Mouse (Mus musculus): ENCODE data around the gene Olfr1342. TPM values are rescaled to one million over a fixed set of nuclear protein-coding genes. Genes with fewer than 3 reads are reported as not detected.

The Olfr1342 gene
- polyA plus RNA-seq, 1 experiment from 2014 or later = not detected

DNA sequence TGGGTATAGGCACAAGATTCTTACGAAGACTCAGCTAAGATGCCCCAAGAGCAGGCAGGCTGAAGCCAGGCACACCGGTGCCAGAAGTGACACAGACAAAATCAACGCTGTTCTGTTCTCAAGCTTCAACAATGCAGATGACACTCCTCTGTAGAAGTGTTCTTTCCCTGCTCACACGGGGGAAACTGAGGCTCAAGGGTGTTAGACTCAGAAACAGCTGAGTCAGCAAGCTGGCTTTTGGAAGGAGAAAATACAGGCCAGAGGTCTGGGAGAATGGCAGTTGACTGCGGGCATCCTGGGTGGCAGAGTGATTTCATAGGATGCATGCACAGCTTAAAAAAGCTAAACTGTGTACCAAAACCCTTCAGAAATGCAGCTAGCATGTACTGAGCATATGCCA lies 15.5 kb upstream of the Olfr1342 start:
- no peaks in the 10 kb centered on the region for H3K4me1 ChIP-seq (ENCODE audit: control insufficient read depth, insufficient read depth, low read length)
- no peaks in the 10 kb centered on the region for H3K27me3 ChIP-seq (ENCODE audit: control insufficient read depth, insufficient read depth, low read length)
- H3K9me3 ChIP-seq (ENCODE audit: control insufficient read depth, low read length) = no peaks in the 10 kb centered on the region
- H3K27ac ChIP-seq (ENCODE audit: low read depth, low read length) = no peak overlapping the region
- H3K4me3 ChIP-seq (ENCODE audit: low read depth, low read length) = no peak overlapping the region
- no peak overlapping the region for H3K4me2 ChIP-seq (ENCODE audit: low read depth)
- DNase-seq (ENCODE audit: low spot score) (no peak), ATAC-seq (ENCODE audit: insufficient read depth, low FRiP score, low TSS enrichment) (no peak)
- H3K36me3 ChIP-seq (ENCODE audit: control insufficient read depth, insufficient read depth, low read length) = no peaks in the 10 kb centered on the region
- 81% methylated on average over 5 of the region's 5 CpGs for WGBS
- H3K9ac ChIP-seq (ENCODE audit: low read length) = no peak overlapping the region

DNA sequence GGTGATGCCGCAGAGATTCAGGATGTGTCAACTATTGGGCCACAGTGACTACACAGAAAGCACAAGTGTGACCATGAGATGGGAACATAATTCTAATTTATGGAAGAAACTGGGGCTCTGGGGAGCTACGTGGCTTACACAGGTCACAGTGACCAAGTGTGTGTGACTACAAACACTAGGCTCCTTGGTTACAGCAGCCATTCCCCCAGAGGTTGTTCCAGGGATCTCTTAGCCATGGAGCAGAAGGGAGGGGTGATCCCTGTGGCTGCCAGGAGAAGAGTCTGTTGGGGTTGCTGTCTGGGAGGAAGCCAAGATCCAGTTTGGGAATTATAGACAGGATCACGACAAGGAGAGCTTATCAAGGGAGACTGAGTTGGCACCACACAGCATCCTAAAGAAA lies 10.7 kb upstream of the Olfr1342 start, which contains the start of gene Olfr1341:
Olfr1341 (plus strand) TSS at position 301 of the 400 bp plus-strand sequence.
- no peak within 1 kb of the TSS for H3K27ac ChIP-seq (ENCODE audit: low read depth, low read length)
- WGBS = 80% methylated on average over 3 of the region's 3 CpGs
- no peaks in the 10 kb centered on the region for H3K27me3 ChIP-seq (ENCODE audit: control insufficient read depth, insufficient read depth, low read length)
- H3K4me1 ChIP-seq (ENCODE audit: control insufficient read depth, insufficient read depth, low read length) = no peaks in the 10 kb centered on the region
- no peaks in the 10 kb centered on the region for H3K36me3 ChIP-seq (ENCODE audit: control insufficient read depth, insufficient read depth, low read length)
- no peak within 1 kb of the TSS for H3K4me2 ChIP-seq (ENCODE audit: low read depth)
- H3K9ac ChIP-seq (ENCODE audit: low read length) = no peak within 1 kb of the TSS
- no peak within 1 kb of the TSS for H3K4me3 ChIP-seq (ENCODE audit: low read depth, low read length)
- ATAC-seq (ENCODE audit: insufficient read depth, low FRiP score, low TSS enrichment) (no peak), DNase-seq (ENCODE audit: low spot score) (no peak)
- no peaks in the 10 kb centered on the region for H3K9me3 ChIP-seq (ENCODE audit: control insufficient read depth, low read length)

DNA sequence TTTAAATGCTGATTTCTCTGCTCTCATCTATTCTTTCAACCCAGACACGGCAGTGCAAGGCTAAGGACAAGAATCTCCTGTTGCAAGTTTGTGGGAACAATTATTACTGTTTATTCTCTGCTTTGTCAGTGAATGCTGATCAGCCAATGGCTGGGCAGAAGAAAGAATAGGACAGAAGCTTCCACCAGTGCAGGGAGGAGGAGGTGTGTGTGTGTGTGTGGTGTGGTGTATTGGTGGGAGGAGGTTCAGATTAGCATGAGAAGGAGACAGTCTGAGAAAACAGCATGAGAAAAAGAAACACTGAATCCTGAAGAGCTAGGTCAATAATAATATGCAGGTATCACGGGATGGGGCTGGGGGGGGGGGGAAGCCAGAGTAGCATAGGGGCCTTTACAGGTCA lies 1.3 kb upstream of the Olfr1342 start:
- DNase-seq (ENCODE audit: low spot score) = no peak
- 50% methylated on average over 2 of the region's 2 CpGs for WGBS

DNA sequence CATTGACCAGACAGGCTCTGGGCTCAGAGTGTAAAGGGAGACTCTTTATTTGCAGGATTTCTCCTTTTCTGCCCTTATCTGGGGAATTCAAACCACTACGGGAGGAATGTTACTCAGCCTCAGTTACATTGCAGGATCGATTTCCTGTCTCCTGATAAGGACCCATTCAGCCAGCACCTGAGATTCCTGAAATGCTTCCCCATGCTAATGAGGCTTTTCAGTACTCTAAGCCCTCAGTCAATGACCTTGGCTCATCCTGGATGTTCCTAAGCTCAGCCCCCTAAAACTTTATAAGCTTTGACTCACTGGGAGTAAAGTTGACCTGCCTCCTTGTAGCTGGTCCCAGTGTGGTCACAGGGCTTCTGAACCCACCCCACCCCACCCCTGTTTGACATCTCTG lies 5.5 kb downstream of the Olfr1342 start:
- Histone ChIP-seq H3K4me2 (ENCODE audit: low read depth) (no peak overlapping the region), H3K9ac (ENCODE audit: low read length) (no peak overlapping the region), H3K4me3 (ENCODE audit: low read depth, low read length) (no peak overlapping the region), H3K27me3 (ENCODE audit: control insufficient read depth, insufficient read depth, low read length) (no peaks in the 10 kb centered on the region), H3K27ac (ENCODE audit: low read depth, low read length) (no peak overlapping the region), H3K9me3 (ENCODE audit: control insufficient read depth, low read length) (no peaks in the 10 kb centered on the region; the same call in 1 of the 2 replicates), H3K36me3 (ENCODE audit: control insufficient read depth, insufficient read depth, low read length) (no peaks in the 10 kb centered on the region), H3K4me1 (ENCODE audit: control insufficient read depth, insufficient read depth, low read length) (no peaks in the 10 kb centered on the region)
- 80% methylated on average over 2 of the region's 2 CpGs for WGBS
- DNase-seq (ENCODE audit: low spot score) (no peak), ATAC-seq (ENCODE audit: insufficient read depth, low FRiP score, low TSS enrichment) (no peak)

More for the DNA sequence above, 1.3 kb upstream of the Olfr1342 start:
- no peaks in the 10 kb centered on the region for H3K27me3 ChIP-seq (ENCODE audit: control insufficient read depth, insufficient read depth, low read length)
- no peaks in the 10 kb centered on the region for H3K9me3 ChIP-seq (ENCODE audit: control insufficient read depth, low read length)
- H3K27ac ChIP-seq (ENCODE audit: low read depth, low read length) = no peak overlapping the region
- no peak for ATAC-seq (ENCODE audit: insufficient read depth, low FRiP score, low TSS enrichment)
- no peaks in the 10 kb centered on the region for H3K4me1 ChIP-seq (ENCODE audit: control insufficient read depth, insufficient read depth, low read length)
- H3K4me2 ChIP-seq (ENCODE audit: low read depth) = no peak overlapping the region
- no peak overlapping the region for H3K4me3 ChIP-seq (ENCODE audit: low read depth, low read length)
- H3K36me3 ChIP-seq (ENCODE audit: control insufficient read depth, insufficient read depth, low read length) = no peaks in the 10 kb centered on the region
- H3K9ac ChIP-seq (ENCODE audit: low read length) = no peak overlapping the region

GRCm38 (mm10) chr4:118658652-118659051 lies 33.9 kb downstream of the Olfr1342 start, which contains the start of gene Olfr62:
Olfr62 (plus strand) TSS chr4:118658952.
- no peaks in the 10 kb centered on the region for H3K27me3 ChIP-seq (ENCODE audit: control insufficient read depth, insufficient read depth, low read length)
- ATAC-seq (ENCODE audit: insufficient read depth, low FRiP score, low TSS enrichment) (no peak), DNase-seq (ENCODE audit: low spot score) (no peak)
- H3K4me1 ChIP-seq (ENCODE audit: control insufficient read depth, insufficient read depth, low read length) = no peaks in the 10 kb centered on the region
- H3K27ac ChIP-seq (ENCODE audit: low read depth, low read length) = no peak within 1 kb of the TSS
- H3K9ac ChIP-seq (ENCODE audit: low read length) = no peak within 1 kb of the TSS
- H3K4me3 ChIP-seq (ENCODE audit: low read depth, low read length) = no peak within 1 kb of the TSS
- H3K9me3 ChIP-seq (ENCODE audit: control insufficient read depth, low read length) = no peaks in the 10 kb centered on the region
- no peaks in the 10 kb centered on the region for H3K36me3 ChIP-seq (ENCODE audit: control insufficient read depth, insufficient read depth, low read length)
- H3K4me2 ChIP-seq (ENCODE audit: low read depth) = no peak within 1 kb of the TSS

GRCm38 (mm10) chr4:118645234-118645633 lies 47.3 kb downstream of the Olfr1342 start:
- Histone ChIP-seq H3K4me3 (ENCODE audit: low read depth, low read length) (no peak overlapping the region), H3K4me1 (ENCODE audit: control insufficient read depth, insufficient read depth, low read length) (no peaks in the 10 kb centered on the region), H3K4me2 (ENCODE audit: low read depth) (no peak overlapping the region), H3K27ac (ENCODE audit: low read depth, low read length) (no peak overlapping the region), H3K9me3 (ENCODE audit: control insufficient read depth, low read length) (no peaks in the 10 kb centered on the region), H3K36me3 (ENCODE audit: control insufficient read depth, insufficient read depth, low read length) (no peaks in the 10 kb centered on the region), H3K9ac (ENCODE audit: low read length) (no peak overlapping the region), H3K27me3 (ENCODE audit: control insufficient read depth, insufficient read depth, low read length) (no peaks in the 10 kb centered on the region)
- ATAC-seq (ENCODE audit: insufficient read depth, low FRiP score, low TSS enrichment) = no peak
- 19% methylated on average over 2 of the region's 2 CpGs for WGBS
- peak; percentile 55 for DNase-seq (ENCODE audit: low spot score)

DNA sequence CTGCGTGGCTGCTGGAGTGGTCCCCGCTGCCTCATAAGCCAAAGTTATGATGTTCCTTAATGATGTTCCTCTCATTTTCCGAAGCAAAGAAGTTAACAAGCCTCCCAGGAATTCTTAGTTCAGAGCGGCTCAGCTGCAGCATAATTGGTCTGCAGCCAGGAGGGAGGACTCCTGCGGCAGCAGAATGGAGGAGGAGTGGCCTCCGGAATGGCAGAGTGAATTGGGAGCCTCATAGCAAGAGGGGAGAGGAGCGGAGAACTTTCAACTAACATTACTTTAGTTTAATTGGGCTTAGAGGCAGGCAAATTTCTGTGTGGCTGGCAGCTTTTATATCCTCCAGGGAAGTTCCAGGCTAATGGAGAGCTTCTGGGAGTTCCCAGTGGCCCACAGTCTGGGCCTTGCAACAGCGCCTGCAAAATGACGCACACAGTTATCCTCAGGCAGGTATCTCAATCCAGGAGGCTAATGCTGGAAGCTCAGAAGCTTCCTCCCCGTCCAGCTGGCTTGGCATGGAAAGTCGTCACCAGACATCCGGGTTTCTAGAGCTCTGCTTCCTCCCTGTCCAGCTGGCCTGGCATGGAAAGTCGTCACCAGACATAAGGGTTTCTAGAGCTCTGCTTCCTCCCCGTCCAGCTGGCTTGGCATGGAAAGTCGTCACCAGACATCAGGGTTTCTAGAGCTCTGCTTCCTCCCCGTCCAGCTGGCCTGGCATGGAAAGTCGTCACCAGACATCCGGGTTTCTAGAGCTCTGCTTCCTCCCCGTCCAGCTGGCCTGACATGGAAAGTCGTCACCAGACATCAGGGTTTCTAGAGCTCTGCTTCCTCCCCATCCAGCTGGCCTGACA lies 50.0 kb downstream of the Olfr1342 start:
- H3K27me3 ChIP-seq (ENCODE audit: control insufficient read depth, insufficient read depth, low read length) = no peaks in the 10 kb centered on the region
- H3K4me1 ChIP-seq (ENCODE audit: control insufficient read depth, insufficient read depth, low read length) = no peaks in the 10 kb centered on the region
- H3K4me2 ChIP-seq (ENCODE audit: low read depth) = no peak overlapping the region
- ATAC-seq (ENCODE audit: insufficient read depth, low FRiP score, low TSS enrichment) (no peak), DNase-seq (ENCODE audit: low spot score) (no peak)
- H3K4me3 ChIP-seq (ENCODE audit: low read depth, low read length) = no peak overlapping the region
- no peaks in the 10 kb centered on the region for H3K9me3 ChIP-seq (ENCODE audit: control insufficient read depth, low read length)
- H3K36me3 ChIP-seq (ENCODE audit: control insufficient read depth, insufficient read depth, low read length) = no peaks in the 10 kb centered on the region
- H3K9ac ChIP-seq (ENCODE audit: low read length) = no peak overlapping the region
- no peak overlapping the region for H3K27ac ChIP-seq (ENCODE audit: low read depth, low read length)
- 50% methylated on average over 20 of the region's 20 CpGs for WGBS
